Mouse (Mus musculus): Measurements from ENCODE around the gene Pacs2. TPM values are rescaled to one million over a fixed set of nuclear protein-coding genes. Genes with fewer than 3 reads are reported as not detected.
A peak's percentile ranks its signal among the peaks of the same experiment; 100 is the strongest.

The Pacs2 gene
- total RNA-seq, 2 experiments from 2014 or later, result 81.4 to 82.4 TPM

GRCm38 (mm10) chr12:113119516-113120410, 105.5 kb downstream of the Pacs2 start:
- DNase-seq (ENCODE audit: low spot score in 2 of 2), result peak; percentile 67 to 81

Small RNA genes within 50 kb of the gene (microRNA-seq; reads per million reads assigned to microRNA genes)
- gene Gm44471, result not detected

Other genes starting within 250 kb of the Pacs2 start
- 10 to 100 TPM; 26.7 to 32.1 TPM for gene Ahnak2, start 211.9 kb upstream of the Pacs2 start, total RNA-seq (2021)
- 1 to 10 TPM in 1 of 2 experiments, under 1 TPM in 1; 0.96 to 1.4 TPM for gene Clba1, start 205.6 kb upstream of the Pacs2 start, total RNA-seq (2021)
- gene Cdca4, start 185.1 kb upstream of the Pacs2 start, total RNA-seq (2021), result 10 to 100 TPM; 17.1 to 20.6 TPM
- gene Gpr132, start 146.3 kb upstream of the Pacs2 start, total RNA-seq (2021), result under 1 TPM; 0.10 to 0.18 TPM
- gene Jag2, start 84.7 kb upstream of the Pacs2 start, total RNA-seq (2021), result 10 to 100 TPM; 60.4 to 60.8 TPM
- 10 to 100 TPM; 23.7 to 27.2 TPM for gene Nudt14, start 72.4 kb upstream of the Pacs2 start, total RNA-seq (2021)
- gene Btbd6, start 38.0 kb upstream of the Pacs2 start, total RNA-seq (2021), result 10 to 100 TPM; 18.4 to 19.4 TPM
- 10 to 100 TPM; 44.2 to 52.2 TPM for gene Brf1, start 13.8 kb upstream of the Pacs2 start, total RNA-seq (2021)
- 1 to 10 TPM in 1 of 2 experiments, under 1 TPM in 1; 0.65 to 1.0 TPM for gene Tex22, start 60.0 kb downstream of the Pacs2 start, total RNA-seq (2021)
- 10 to 100 TPM; 68.8 to 71.8 TPM for gene Mta1, start 83.8 kb downstream of the Pacs2 start, total RNA-seq (2021)
- gene Crip2, start 125.7 kb downstream of the Pacs2 start, total RNA-seq (2021), result 100 to 1,000 TPM; 141 to 153 TPM
- gene Crip1, start 131.8 kb downstream of the Pacs2 start, total RNA-seq (2021), result 100 to 1,000 TPM; 331 to 336 TPM
- 1 to 10 TPM; 6.4 TPM for gene Tedc1, start 141.9 kb downstream of the Pacs2 start, total RNA-seq (2021)
- 1 to 10 TPM; 2.5 to 3.4 TPM for gene Tmem121, start 171.4 kb downstream of the Pacs2 start, total RNA-seq (2021)